Mouse (Mus musculus) spleen, postnatal 0 days (tissue): ENCODE results near the gene Gpr22. TPM values are rescaled to one million over a fixed set of nuclear protein-coding genes. Genes with fewer than 3 reads are reported as not detected.

Experiments used
- polyA plus RNA-seq: library from polyadenylated mRNA; unstranded; fragments of >200 nt; fragmentation: Nextera tagmentation; extraction: Ambion mirVana; gene quantifications from 2 replicates; pipeline ENCODE4 v1.2.1, GENCODE M21; 2015

The Gpr22 gene
- 0.30 and 0.38 TPM in 2 replicates for polyA plus RNA-seq

GRCm38 (mm10) chr12:31713600-31713999, at the start of gene Gpr22:
Gpr22 (minus strand) TSS chr12:31713947.

Other genes starting within 250 kb of the Gpr22 start
- gene Cbll1, start 214.3 kb downstream of the Gpr22 start, polyA plus RNA-seq = 6.7 TPM in 2 replicates
- not detected in 2 replicates for gene Slc26a4, start 154.0 kb downstream of the Gpr22 start, polyA plus RNA-seq
- gene Bcap29, start 79.3 kb downstream of the Gpr22 start, polyA plus RNA-seq = 59.0 and 62.6 TPM in 2 replicates
- gene Dus4l, start 59.1 kb downstream of the Gpr22 start, polyA plus RNA-seq = 8.4 and 12.5 TPM in 2 replicates
- gene Cog5, start 59.1 kb downstream of the Gpr22 start, polyA plus RNA-seq = 13.1 and 16.1 TPM in 2 replicates
- 58.2 and 67.2 TPM in 2 replicates for gene Hbp1, start 236.6 kb upstream of the Gpr22 start, polyA plus RNA-seq